Mouse (Mus musculus): Measurements from ENCODE around the gene Mlh1.

Mlh1 gene

GRCm38 (mm10) chr9:111271434-111272160, at the start of gene Mlh1, which contains the start of gene Epm2aip1:
Gene Mlh1 (minus strand): TSS chr9:111271791.
Gene Epm2aip1 (plus strand): TSS chr9:111271929.
- peak; percentile 99 for DNase-seq (ENCODE audit: low read depth)

GRCm38 (mm10) chr9:111320912-111321311, 49.3 kb upstream of the Mlh1 start:
- DNase-seq (ENCODE audit: low read depth): no peak

GRCm38 (mm10) chr9:111314219-111314618, 42.6 kb upstream of the Mlh1 start:
- peak; percentile 31 for DNase-seq (ENCODE audit: low read depth)

GRCm38 (mm10) chr9:111313793-111314192, 42.2 kb upstream of the Mlh1 start:
- DNase-seq (ENCODE audit: low read depth): no peak

GRCm38 (mm10) chr9:111313299-111313698, 41.7 kb upstream of the Mlh1 start:
- no peak for DNase-seq (ENCODE audit: low read depth)

GRCm38 (mm10) chr9:111312442-111313141, 41.0 kb upstream of the Mlh1 start:
- DNase-seq (ENCODE audit: low read depth): no peak

- DNase-seq (ENCODE audit: low read depth): no peak
These were observed 40.4 kb upstream of the Mlh1 start for GRCm38 (mm10) chr9:111311843-111312441.

GRCm38 (mm10) chr9:111311031-111311842, 39.6 kb upstream of the Mlh1 start, which contains the start of gene Trank1:
Gene Trank1 (plus strand): TSS chr9:111311739.
- no peak for DNase-seq (ENCODE audit: low read depth)

GRCm38 (mm10) chr9:111306142-111306541, 34.6 kb upstream of the Mlh1 start:
- no peak for DNase-seq (ENCODE audit: low read depth)

GRCm38 (mm10) chr9:111304036-111304435, 32.4 kb upstream of the Mlh1 start:
- no peak for DNase-seq (ENCODE audit: low read depth)

- no peak for DNase-seq (ENCODE audit: low read depth)
These were observed 30.7 kb upstream of the Mlh1 start for GRCm38 (mm10) chr9:111302196-111302831.

- no peak for DNase-seq (ENCODE audit: low read depth)
These were observed 27.0 kb upstream of the Mlh1 start for GRCm38 (mm10) chr9:111298606-111299005.

GRCm38 (mm10) chr9:111296433-111296832, 24.8 kb upstream of the Mlh1 start:
- no peak for DNase-seq (ENCODE audit: low read depth)

GRCm38 (mm10) chr9:111295323-111295722, 23.7 kb upstream of the Mlh1 start:
- no peak for DNase-seq (ENCODE audit: low read depth)

- no peak for DNase-seq (ENCODE audit: low read depth)
These were observed 23.3 kb upstream of the Mlh1 start for GRCm38 (mm10) chr9:111294911-111295310.

GRCm38 (mm10) chr9:111293234-111293633, 21.6 kb upstream of the Mlh1 start:
- no peak for DNase-seq (ENCODE audit: low read depth)

- no peak for DNase-seq (ENCODE audit: low read depth)
These were observed 19.0 kb upstream of the Mlh1 start for GRCm38 (mm10) chr9:111290539-111291100.

GRCm38 (mm10) chr9:111289832-111290339, 18.3 kb upstream of the Mlh1 start:
- DNase-seq (ENCODE audit: low read depth): peak; percentile 71

GRCm38 (mm10) chr9:111289294-111289831, 17.8 kb upstream of the Mlh1 start:
- DNase-seq (ENCODE audit: low read depth): no peak

- no peak for DNase-seq (ENCODE audit: low read depth)
These were observed 16.4 kb upstream of the Mlh1 start for GRCm38 (mm10) chr9:111287956-111288355.

- DNase-seq (ENCODE audit: low read depth): no peak
These were observed 14.9 kb upstream of the Mlh1 start for GRCm38 (mm10) chr9:111286468-111286867.

Data from c-Kit-positive CD71-positive TER-119-negative erythroid progenitor cells, embryonic 14.5 days (primary cell).